ENCODE assay signal across 8 mouse cellular contexts in genomic region chr4:127612761-127613160, GRCm38 (mm10).
DNase-seq lines count a peak whose midpoint lies in the region.

No protein-coding gene starts in this region.

- DNase-seq in adrenal gland, adult (ENCODE audit: inconsistent age in 2 of 2, low spot score in 1 of 2): peak; percentile 9 to 59
- DNase-seq in adrenal gland, postnatal 4 days (ENCODE audit: low spot score in 2 of 2): no peak
- DNase-seq in left cerebral cortex, adult 18-20 months (ENCODE audit: low spot score in 2 of 2): peak; percentile 17 to 64
- no peak for DNase-seq in left cerebral cortex, postnatal 10 days (ENCODE audit: extremely low spot score in 1 of 2, low spot score in 2 of 2)
- DNase-seq in ZHBTc4 (ENCODE audit: low read depth, low spot score): peak; percentile 76
- peak; percentile 10 for DNase-seq in embryo, embryonic 9.5 days (ENCODE audit: extremely low spot score)
- peak; percentile 41 for DNase-seq in retina, postnatal 1 day
- no peak for DNase-seq in spleen, adult 12 weeks (ENCODE audit: low spot score)

- intact Hi-C loops in left cerebral cortex, postnatal 10 days (cut with DNase I): no loop called here

Comparison
In these comparisons a context has a peak if more than half of its experiments do, and no peak if none do; other contexts are left out.
1. DNase-seq: peak in adrenal gland, adult (2 of 2), left cerebral cortex, adult 18-20 months (2 of 2), ZHBTc4 (single experiment), embryo, embryonic 9.5 days (single experiment) and retina, postnatal 1 day (single experiment); none in adrenal gland, postnatal 4 days (0 of 2), left cerebral cortex, postnatal 10 days (0 of 2) and spleen, adult 12 weeks (single experiment).